Mouse (Mus musculus): ENCODE measurements around the gene Depdc7.

DNA sequence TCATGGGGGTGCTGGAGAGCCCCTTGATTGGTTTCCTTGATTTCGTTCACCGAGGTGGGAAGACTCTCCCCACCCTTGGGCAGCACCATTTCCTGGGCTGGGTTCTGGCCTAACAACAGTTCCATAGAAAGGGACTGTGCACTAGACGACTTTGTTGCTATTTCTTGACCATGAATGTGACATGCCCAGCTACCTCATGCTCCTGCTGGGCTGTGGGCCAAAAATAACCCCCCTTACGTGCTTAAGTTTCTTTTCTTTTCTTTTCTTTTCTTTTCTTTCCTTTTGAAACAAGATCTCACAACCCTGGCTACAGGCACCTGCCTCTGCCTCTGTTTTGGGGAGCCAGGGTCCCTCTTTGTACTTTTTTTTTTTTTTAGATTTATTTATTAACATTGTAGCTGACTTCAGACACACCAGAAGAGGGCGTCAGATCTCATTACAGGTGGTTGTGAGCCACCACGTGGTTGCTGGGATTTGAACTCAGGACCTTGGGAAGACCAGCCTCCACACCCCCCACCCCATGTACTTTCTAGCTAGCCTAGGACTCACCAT lies 32.8 kb downstream of the Depdc7 start:
- TF ChIP-seq POLR2A (IDR thresholded peaks at IDR 0.05; ENCODE audit: borderline replicate concordance, control insufficient read depth, low read depth, low read length) (no peak), CTCF (IDR thresholded peaks at IDR 0.05; ENCODE audit: control insufficient read depth, insufficient read depth, low read length) (no peak)
